Mouse (Mus musculus): ENCODE measurements at regions not wholly inside any gene's neighbourhood (a gene's known extent, or its start where the extent isn't known, plus 50 kb on each side); places are given as distances from the start of the nearest gene placed in this dataset.
A peak's percentile ranks its signal among the peaks of the same experiment; 100 is the strongest.

- DNase-seq (ENCODE audit: low spot score) (no peak), ATAC-seq (replicated peaks; ENCODE audit: low FRiP score, low read depth) (no peak)
- Histone ChIP-seq H3K36me3 (ENCODE audit: insufficient read depth, low read length) (no peaks in the 10 kb centered on the region), H3K27me3 (ENCODE audit: insufficient read depth, low read length) (no peaks in the 10 kb centered on the region), H3K9ac (ENCODE audit: low read depth, low read length) (no peak overlapping the region), H3K4me3 (replicated peaks; ENCODE audit: low read depth, low read length) (no peak overlapping the region), H3K4me2 (ENCODE audit: low read length) (no peak overlapping the region), H3K27ac (no peak overlapping the region), H3K4me1 (replicated peaks; ENCODE audit: insufficient read depth, low read length) (no peaks in the 10 kb centered on the region), H3K9me3 (replicated peaks; ENCODE audit: low read length) (no peaks in the 10 kb centered on the region)
- no peak for TF ChIP-seq CTCF (IDR thresholded peaks at IDR 0.05; ENCODE audit: low read depth)
- 77% methylated on average over 3 of the region's 3 CpGs for WGBS
These were observed 553.3 kb downstream of the Tns1 start for GRCm38 (mm10) chr1:73570944-73571343.

- TF ChIP-seq CTCF (IDR thresholded peaks at IDR 0.05; ENCODE audit: low read depth) = no peak
- ATAC-seq (replicated peaks; ENCODE audit: low FRiP score, low read depth) = no peak
- WGBS = 85% methylated on average over 3 of the region's 3 CpGs
- Histone ChIP-seq H3K9ac (ENCODE audit: low read depth, low read length) (no peak overlapping the region), H3K27me3 (ENCODE audit: insufficient read depth, low read length) (no peaks in the 10 kb centered on the region), H3K4me1 (replicated peaks; ENCODE audit: insufficient read depth, low read length) (no peaks in the 10 kb centered on the region), H3K27ac (no peak overlapping the region), H3K4me2 (ENCODE audit: low read length) (no peak overlapping the region), H3K36me3 (ENCODE audit: insufficient read depth, low read length) (no peaks in the 10 kb centered on the region), H3K4me3 (replicated peaks; ENCODE audit: low read depth, low read length) (no peak overlapping the region), H3K9me3 (replicated peaks; ENCODE audit: low read length) (0 out of 2 replicates have a peak, but pooled peaks cover 3% of the 10 kb centered on the region)
- DNase-seq (ENCODE audit: low spot score) = no peak
These were observed 551.1 kb upstream of the Tnp1 start for GRCm38 (mm10) chr1:73566770-73567169.

- no peaks in the 10 kb centered on the region for H3K27me3 ChIP-seq (ENCODE audit: insufficient read depth, low read length)
- ATAC-seq (replicated peaks; ENCODE audit: low FRiP score, low read depth) = no peak
These were observed 544.9 kb upstream of the Tnp1 start for GRCm38 (mm10) chr1:73560594-73560993.

GRCm38 (mm10) chr1:73547877-73548276 is 532.2 kb upstream of the Tnp1 start:
- ATAC-seq (replicated peaks; ENCODE audit: low FRiP score, low read depth) = no peak
- Histone ChIP-seq H3K4me1 (replicated peaks; ENCODE audit: insufficient read depth, low read length) (no peaks in the 10 kb centered on the region), H3K4me3 (replicated peaks; ENCODE audit: low read depth, low read length) (no peak overlapping the region), H3K36me3 (ENCODE audit: insufficient read depth, low read length) (no peaks in the 10 kb centered on the region), H3K27ac (no peak overlapping the region), H3K27me3 (ENCODE audit: insufficient read depth, low read length) (no peaks in the 10 kb centered on the region), H3K4me2 (ENCODE audit: low read length) (no peak overlapping the region), H3K9me3 (replicated peaks; ENCODE audit: low read length) (no peaks in the 10 kb centered on the region), H3K9ac (ENCODE audit: low read depth, low read length) (no peak overlapping the region)
- WGBS = 81% methylated on average over 3 of the region's 3 CpGs
- no peak for DNase-seq (ENCODE audit: low spot score)
- no peak for TF ChIP-seq CTCF (IDR thresholded peaks at IDR 0.05; ENCODE audit: low read depth)

More at GRCm38 (mm10) chr1:73560594-73560993, 544.9 kb upstream of the Tnp1 start:
- 0 out of 2 replicates have a peak, but pooled peaks cover 3% of the 10 kb centered on the region for H3K9me3 ChIP-seq (replicated peaks; ENCODE audit: low read length)
- WGBS = 89% methylated on average over 1 of the region's 1 CpGs
- no peak overlapping the region for H3K4me2 ChIP-seq (ENCODE audit: low read length)
- H3K27ac ChIP-seq = no peak overlapping the region
- H3K36me3 ChIP-seq (ENCODE audit: insufficient read depth, low read length) = no peaks in the 10 kb centered on the region
- DNase-seq (ENCODE audit: low spot score) = no peak
- H3K4me3 ChIP-seq (replicated peaks; ENCODE audit: low read depth, low read length) = no peak overlapping the region
- TF ChIP-seq CTCF (IDR thresholded peaks at IDR 0.05; ENCODE audit: low read depth) = no peak
- no peaks in the 10 kb centered on the region for H3K4me1 ChIP-seq (replicated peaks; ENCODE audit: insufficient read depth, low read length)
- no peak overlapping the region for H3K9ac ChIP-seq (ENCODE audit: low read depth, low read length)

- H3K27ac ChIP-seq = no peak overlapping the region; the same call in 1 of the 2 replicates
These were observed 529.7 kb upstream of the Tnp1 start for GRCm38 (mm10) chr1:73545401-73545800.

GRCm38 (mm10) chr1:73541371-73541770 is 525.7 kb upstream of the Tnp1 start:
- DNase-seq (ENCODE audit: low spot score) = peak; percentile 61
- WGBS = 15% methylated on average over 5 of the region's 5 CpGs
- H3K9ac ChIP-seq (ENCODE audit: low read depth, low read length) = 0 out of 2 replicates have a peak overlapping the region, but pooled peaks have one; percentile 25
- H3K36me3 ChIP-seq (ENCODE audit: insufficient read depth, low read length) = no peaks in the 10 kb centered on the region
- no peak for TF ChIP-seq CTCF (IDR thresholded peaks at IDR 0.05; ENCODE audit: low read depth)
- H3K4me1 ChIP-seq (replicated peaks; ENCODE audit: insufficient read depth, low read length) = peaks cover 3% of the 10 kb centered on the region; the same call in 1 of the 2 replicates
- H3K9me3 ChIP-seq (replicated peaks; ENCODE audit: low read length) = no peaks in the 10 kb centered on the region
- no peaks in the 10 kb centered on the region for H3K27me3 ChIP-seq (ENCODE audit: insufficient read depth, low read length)
- H3K4me3 ChIP-seq (replicated peaks; ENCODE audit: low read depth, low read length) = no peak overlapping the region
- H3K4me2 ChIP-seq (ENCODE audit: low read length) = no peak overlapping the region
- peak overlapping the region; percentile 19; the same call in 1 of the 2 replicates for H3K27ac ChIP-seq
- ATAC-seq (replicated peaks; ENCODE audit: low FRiP score, low read depth) = no peak

More at GRCm38 (mm10) chr1:73545401-73545800, 529.7 kb upstream of the Tnp1 start:
- H3K4me2 ChIP-seq (ENCODE audit: low read length) = no peak overlapping the region
- no peak overlapping the region for H3K9ac ChIP-seq (ENCODE audit: low read depth, low read length)
- H3K36me3 ChIP-seq (ENCODE audit: insufficient read depth, low read length) = no peaks in the 10 kb centered on the region
- H3K4me3 ChIP-seq (replicated peaks; ENCODE audit: low read depth, low read length) = no peak overlapping the region
- H3K27me3 ChIP-seq (ENCODE audit: insufficient read depth, low read length) = no peaks in the 10 kb centered on the region
- H3K9me3 ChIP-seq (replicated peaks; ENCODE audit: low read length) = no peaks in the 10 kb centered on the region
- no peak for ATAC-seq (replicated peaks; ENCODE audit: low FRiP score, low read depth)
- 34% methylated on average over 6 of the region's 6 CpGs for WGBS
- no peak for TF ChIP-seq CTCF (IDR thresholded peaks at IDR 0.05; ENCODE audit: low read depth)
- DNase-seq (ENCODE audit: low spot score) = peak; percentile 20
- no peaks in the 10 kb centered on the region; the same call in 1 of the 2 replicates for H3K4me1 ChIP-seq (replicated peaks; ENCODE audit: insufficient read depth, low read length)

GRCm38 (mm10) chr1:73538420-73538871 is 522.7 kb upstream of the Tnp1 start:
- Histone ChIP-seq H3K4me3 (replicated peaks; ENCODE audit: low read depth, low read length) (no peak overlapping the region), H3K27me3 (ENCODE audit: insufficient read depth, low read length) (no peaks in the 10 kb centered on the region), H3K9ac (ENCODE audit: low read depth, low read length) (no peak overlapping the region), H3K9me3 (replicated peaks; ENCODE audit: low read length) (no peaks in the 10 kb centered on the region), H3K4me1 (replicated peaks; ENCODE audit: insufficient read depth, low read length) (peaks cover 3% of the 10 kb centered on the region; the same call in 1 of the 2 replicates), H3K36me3 (ENCODE audit: insufficient read depth, low read length) (no peaks in the 10 kb centered on the region), H3K27ac (peak overlapping the region; percentile 57), H3K4me2 (ENCODE audit: low read length) (no peak overlapping the region)
- peak; percentile 85 for ATAC-seq (replicated peaks; ENCODE audit: low FRiP score, low read depth)
- no peak for TF ChIP-seq CTCF (IDR thresholded peaks at IDR 0.05; ENCODE audit: low read depth)
- DNase-seq (ENCODE audit: low spot score) = peak; percentile 79
- 39% methylated on average over 2 of the region's 2 CpGs for WGBS
